ENCODE assay signal across 8 mouse cellular contexts in genomic region chrX:73824185-73825151, GRCm38 (mm10). TPM values are rescaled to one million over a fixed set of nuclear protein-coding genes. Genes with fewer than 3 reads are reported as not detected.
A peak's percentile ranks its signal among the peaks of the same experiment; 100 is the strongest.
DNase-seq lines count a peak whose midpoint lies in the region; ATAC-seq and TF ChIP-seq lines count a peak whose summit lies in the region.

TSS of gene Pdzd4 (minus strand) at chrX:73824969.

- no peak for TF ChIP-seq CTCF in liver, embryonic 14.5 days (IDR thresholded peaks at IDR 0.05; ENCODE audit: low read depth)
- no peak for TF ChIP-seq CTCF in olfactory bulb, adult 2 months (IDR thresholded peaks at IDR 0.05; ENCODE audit: insufficient read depth, low read depth, low read length)

- 19% methylated on average over 63 of the region's 84 CpGs for WGBS in embryonic facial prominence, embryonic 15.5 days
- WGBS in heart, embryonic 12.5 days = 16% methylated on average over 76 of the region's 84 CpGs
- 10% methylated on average over 59 of the region's 84 CpGs for WGBS in liver, embryonic 14.5 days (ENCODE audit: insufficient replicate concordance)
- 14% methylated on average over 84 of the region's 84 CpGs for WGBS in olfactory bulb, adult 2 months

- peak within 1 kb of the TSS; percentile 51; the same call in 1 of the 2 replicates for H3K27ac ChIP-seq in embryonic facial prominence, embryonic 15.5 days (replicated peaks)
- no peak within 1 kb of the TSS for H3K27ac ChIP-seq in heart, embryonic 12.5 days (ENCODE audit: poor library complexity, severe bottlenecking)
- no peak within 1 kb of the TSS for H3K27ac ChIP-seq in liver, embryonic 14.5 days
- peak within 1 kb of the TSS; percentile 86 for H3K27ac ChIP-seq in olfactory bulb, adult 2 months (ENCODE audit: insufficient read depth, low read depth, low read length)

- TF ChIP-seq EP300 in liver, embryonic 14.5 days (IDR thresholded peaks at IDR 0.05; ENCODE audit: low read depth) = no peak

- peak; percentile 85 for ATAC-seq in embryonic facial prominence, embryonic 15.5 days (ENCODE audit: insufficient number of reproducible peaks, low FRiP score, low TSS enrichment, low read depth)
- peak; percentile 63 for ATAC-seq in heart, embryonic 12.5 days (ENCODE audit: insufficient number of reproducible peaks, low FRiP score)
- ATAC-seq in liver, embryonic 14.5 days (ENCODE audit: insufficient read depth) = no peak

- peak within 1 kb of the TSS; percentile 61 for H3K4me3 ChIP-seq in embryonic facial prominence, embryonic 15.5 days (replicated peaks)
- H3K4me3 ChIP-seq in heart, embryonic 12.5 days = peak within 1 kb of the TSS; percentile 67
- peak within 1 kb of the TSS; percentile 8 to 44 for H3K4me3 ChIP-seq in liver, embryonic 14.5 days (ENCODE audit: insufficient read depth in 1 of 2, low read depth in 2 of 2, low read length in 2 of 2)
- H3K4me3 ChIP-seq in olfactory bulb, adult 2 months (ENCODE audit: insufficient read depth, low read depth, low read length) = peak within 1 kb of the TSS; percentile 96

- peak within 1 kb of the TSS; percentile 63 for H3K9ac ChIP-seq in embryonic facial prominence, embryonic 15.5 days
- H3K9ac ChIP-seq in heart, embryonic 12.5 days = peak within 1 kb of the TSS; percentile 64
- no peak within 1 kb of the TSS for H3K9ac ChIP-seq in liver, embryonic 14.5 days (replicated peaks)

- H3K36me3 ChIP-seq in embryonic facial prominence, embryonic 15.5 days = no peaks in the 10 kb centered on the region
- H3K36me3 ChIP-seq in heart, embryonic 12.5 days = no peaks in the 10 kb centered on the region
- H3K36me3 ChIP-seq in liver, embryonic 14.5 days (replicated peaks; ENCODE audit: control insufficient read depth, insufficient read depth, low read depth) = no peaks in the 10 kb centered on the region

- peak; percentile 75 for TF ChIP-seq POLR2A in olfactory bulb, adult 2 months (IDR thresholded peaks at IDR 0.05; ENCODE audit: insufficient read depth, low read depth, low read length)

- peaks cover 8% of the 10 kb centered on the region for H3K27me3 ChIP-seq in embryonic facial prominence, embryonic 15.5 days
- peaks cover 36% of the 10 kb centered on the region for H3K27me3 ChIP-seq in heart, embryonic 12.5 days (replicated peaks)
- peaks cover 26% of the 10 kb centered on the region for H3K27me3 ChIP-seq in liver, embryonic 14.5 days (ENCODE audit: control insufficient read depth, insufficient read depth, low read length)

- peak; percentile 56 for DNase-seq in A20 (ENCODE audit: low read depth, low spot score)
- peak; percentile 47 to 62 for DNase-seq in adrenal gland, postnatal 36 days
- peak; percentile 66 for DNase-seq in kidney, postnatal 14 days
- DNase-seq in liver, embryonic 14.5 days (ENCODE audit: low read depth in 3 of 3, low spot score in 3 of 3) = no peak
- DNase-seq in thymus, postnatal 14 days = peak; percentile 78

- H3K9me3 ChIP-seq in embryonic facial prominence, embryonic 15.5 days (replicated peaks) = no peaks in the 10 kb centered on the region
- no peaks in the 10 kb centered on the region for H3K9me3 ChIP-seq in heart, embryonic 12.5 days (replicated peaks)
- H3K9me3 ChIP-seq in liver, embryonic 14.5 days (ENCODE audit: control insufficient read depth, low read length) = no peaks in the 10 kb centered on the region

- peak within 1 kb of the TSS; percentile 68 for H3K4me2 ChIP-seq in embryonic facial prominence, embryonic 15.5 days (replicated peaks)
- peak within 1 kb of the TSS; percentile 88 for H3K4me2 ChIP-seq in heart, embryonic 12.5 days
- H3K4me2 ChIP-seq in liver, embryonic 14.5 days (ENCODE audit: low read depth) = peak within 1 kb of the TSS; percentile 54

- 0 out of 2 replicates have a peak, but pooled peaks cover 3% of the 10 kb centered on the region for H3K4me1 ChIP-seq in embryonic facial prominence, embryonic 15.5 days
- H3K4me1 ChIP-seq in heart, embryonic 12.5 days (replicated peaks) = 0 out of 2 replicates have a peak, but pooled peaks cover 8% of the 10 kb centered on the region
- no peaks in the 10 kb centered on the region for H3K4me1 ChIP-seq in liver, embryonic 14.5 days (replicated peaks; ENCODE audit: control insufficient read depth in 2 of 2, insufficient read depth in 2 of 2, low read length in 1 of 2)
- H3K4me1 ChIP-seq in olfactory bulb, adult 2 months (ENCODE audit: control insufficient read depth, insufficient read depth, low read length) = peaks cover 4% of the 10 kb centered on the region; the same call in 1 of the 2 replicates

RNA-seq across cellular contexts. Expression of gene Pdzd4, which starts in this region (rescaled TPM):
- 1 to 10 TPM; 2.9 to 4.4 TPM for total RNA-seq in adrenal gland, postnatal 36 days (2021)
- polyA plus RNA-seq in embryonic facial prominence, embryonic 15.5 days (2015; fragmentation: Nextera tagmentation; extraction: Ambion mirVana) = 1.3 TPM in 2 replicates
- polyA plus RNA-seq in heart, embryonic 12.5 days (2016; fragmentation: Nextera tagmentation; extraction: Ambion mirVana) = 0.42 and 0.54 TPM in 2 replicates
- polyA plus RNA-seq in liver, embryonic 14.5 days (2012; rRNA removed) = 0.23 and 0.30 TPM in 2 replicates
- 0.08 TPM in 1 of 2 replicates, not detected in the other for polyA plus RNA-seq in liver, embryonic 14.5 days (2014; fragmentation: Nextera tagmentation; extraction: Ambion mirVana)
- 83.9 TPM in 1 of 2 replicates, not detected in the other for polyA plus RNA-seq in olfactory bulb, adult 2 months (2012; ENCODE audit: insufficient read depth, insufficient read length, low replicate concordance, missing spikeins)

Comparison
In these comparisons a context has a peak if more than half of its experiments do, and no peak if none do; other contexts are left out.
1. Peak in ATAC-seq, H3K4me3 ChIP-seq, H3K9ac ChIP-seq and H3K4me2 ChIP-seq in heart, embryonic 12.5 days; RNA of the gene not detected or under 1 TPM.
2. DNase-seq: peak in A20 (single experiment), adrenal gland, postnatal 36 days (2 of 2), kidney, postnatal 14 days (single experiment) and thymus, postnatal 14 days (single experiment); none in liver, embryonic 14.5 days (0 of 3).
3. H3K27ac ChIP-seq: peak in embryonic facial prominence, embryonic 15.5 days (single experiment) and olfactory bulb, adult 2 months (single experiment); none in heart, embryonic 12.5 days (single experiment) and liver, embryonic 14.5 days (single experiment).
4. H3K4me3 ChIP-seq: peak in every context shown above with its lines; median percentile 96 in olfactory bulb, adult 2 months; 67 in heart, embryonic 12.5 days; 61 in embryonic facial prominence, embryonic 15.5 days; 26 in liver, embryonic 14.5 days.
5. Peak in every context shown above with its lines, with median percentiles within 50 percentile points of each other: H3K4me2 ChIP-seq.